Mouse (Mus musculus) urinary bladder, postnatal 36 days (tissue): ENCODE data around the gene Myl6.
A peak's percentile ranks its signal among the peaks of the same experiment; 100 is the strongest.

Experiments used
- DNase-seq, 2 experiments: peaks; one replicate each; pipeline ENCODE4 v3.0.0; 2022; ENCODE audit warnings: low spot score in 2 of 2, mixed read lengths in 1 of 2

Myl6 gene

GRCm38 (mm10) chr10:128489785-128490184 is 4.2 kb downstream of the Myl6 start:
- no peak for DNase-seq

GRCm38 (mm10) chr10:128489380-128489779 is 4.6 kb downstream of the Myl6 start:
- no peak for DNase-seq

- DNase-seq: no peak
Observed at GRCm38 (mm10) chr10:128488776-128489175, 5.2 kb downstream of the Myl6 start.

GRCm38 (mm10) chr10:128487861-128488712 is 5.9 kb downstream of the Myl6 start:
- no peak for DNase-seq

GRCm38 (mm10) chr10:128486370-128486769 is 7.6 kb downstream of the Myl6 start:
- DNase-seq: no peak

- no peak for DNase-seq
Observed at GRCm38 (mm10) chr10:128474366-128474765, 19.6 kb downstream of the Myl6 start.

GRCm38 (mm10) chr10:128460270-128460630 is 33.7 kb downstream of the Myl6 start:
- DNase-seq: no peak

GRCm38 (mm10) chr10:128459409-128460269 is 34.3 kb downstream of the Myl6 start:
- DNase-seq: peak; percentile 24 to 30

- peak; percentile 78 to 86 for DNase-seq
Observed at GRCm38 (mm10) chr10:128458719-128459408, 35.1 kb downstream of the Myl6 start, which contains the start of gene Smarcc2. Gene Smarcc2 (plus strand): TSS chr10:128459248.

GRCm38 (mm10) chr10:128458348-128458718 is 35.6 kb downstream of the Myl6 start:
- DNase-seq: peak; percentile 90 to 92

- DNase-seq: no peak
Observed at GRCm38 (mm10) chr10:128457676-128458075, 36.3 kb downstream of the Myl6 start.

GRCm38 (mm10) chr10:128455280-128455679 is 38.7 kb downstream of the Myl6 start:
- DNase-seq: peak; percentile 53 to 55

GRCm38 (mm10) chr10:128454471-128454870 is 39.5 kb downstream of the Myl6 start:
- DNase-seq: no peak

- DNase-seq: no peak
Observed at GRCm38 (mm10) chr10:128451014-128451413, 42.9 kb downstream of the Myl6 start.

- DNase-seq: no peak
Observed at GRCm38 (mm10) chr10:128445407-128445806, 48.5 kb downstream of the Myl6 start.

- no peak for DNase-seq
Observed at GRCm38 (mm10) chr10:128444354-128444753, 49.6 kb downstream of the Myl6 start.

- DNase-seq: no peak
Observed at GRCm38 (mm10) chr10:128442718-128443117, 51.2 kb downstream of the Myl6 start.

- no peak for DNase-seq
Observed at GRCm38 (mm10) chr10:128441324-128442119, 52.4 kb downstream of the Myl6 start.
